Mouse (Mus musculus) v-Abl transformed pro-B cells (cell line): ENCODE measurements around the gene Hsdl2.

Experiments
- in situ Hi-C, 2 experiments: fragments of 400-800 bp; cut with MboI; formaldehyde crosslinking; loops; one replicate each; pipeline ENCODE4 v1.15.1; 2025; ENCODE audit not compliant: unreplicated experiment in 2 of 2

The Hsdl2 gene

GRCm38 (mm10) chr4:59619611-59620245, 38.4 kb downstream of the Hsdl2 start:
- in situ Hi-C loops: loop anchor here (5.0 to 25.0 kb wide), 5 partner anchors 115 to 1807 kb away; no protein-coding TSS in a partner anchor

GRCm38 (mm10) chr4:59625676-59625997, 44.3 kb downstream of the Hsdl2 start:
- in situ Hi-C loops: no loop called here

- in situ Hi-C loops: no loop called here
These were observed 44.9 kb downstream of the Hsdl2 start, which contains the start of gene E130308A19Rik for GRCm38 (mm10) chr4:59625998-59626910. Gene E130308A19Rik, plus strand, starts transcription at chr4:59626211.

- in situ Hi-C loops: no loop called here
These were observed 46.9 kb downstream of the Hsdl2 start for GRCm38 (mm10) chr4:59628255-59628654.

GRCm38 (mm10) chr4:59629076-59629874, 47.9 kb downstream of the Hsdl2 start:
- in situ Hi-C loops: no loop called here

GRCm38 (mm10) chr4:59630122-59630521, 48.8 kb downstream of the Hsdl2 start:
- in situ Hi-C loops: no loop called here

GRCm38 (mm10) chr4:59634532-59634931, 53.2 kb downstream of the Hsdl2 start:
- in situ Hi-C loops: no loop called here

GRCm38 (mm10) chr4:59639163-59639562, 57.8 kb downstream of the Hsdl2 start:
- in situ Hi-C loops: loop anchor here in 1 of 2 experiments (5.0 kb wide), 1 partner anchor 38 kb away; no protein-coding TSS in a partner anchor

- in situ Hi-C loops: no loop called here
These were observed 59.4 kb downstream of the Hsdl2 start for GRCm38 (mm10) chr4:59640720-59641119.

GRCm38 (mm10) chr4:59642039-59642438, 60.7 kb downstream of the Hsdl2 start:
- in situ Hi-C loops: no loop called here

GRCm38 (mm10) chr4:59642657-59643056, 61.3 kb downstream of the Hsdl2 start:
- in situ Hi-C loops: no loop called here

- in situ Hi-C loops: no loop called here
These were observed 63.1 kb downstream of the Hsdl2 start for GRCm38 (mm10) chr4:59644431-59644830.

- in situ Hi-C loops: no loop called here
These were observed 63.6 kb downstream of the Hsdl2 start for GRCm38 (mm10) chr4:59644992-59645391.

GRCm38 (mm10) chr4:59645610-59646009, 64.2 kb downstream of the Hsdl2 start:
- in situ Hi-C loops: no loop called here

- in situ Hi-C loops: no loop called here
These were observed 64.8 kb downstream of the Hsdl2 start for GRCm38 (mm10) chr4:59646020-59646696.

- in situ Hi-C loops: no loop called here
These were observed 67.8 kb downstream of the Hsdl2 start for GRCm38 (mm10) chr4:59649119-59649518.

- in situ Hi-C loops: no loop called here
These were observed 70.9 kb downstream of the Hsdl2 start for GRCm38 (mm10) chr4:59652166-59652681.

- in situ Hi-C loops: no loop called here
These were observed 74.8 kb downstream of the Hsdl2 start for GRCm38 (mm10) chr4:59656061-59656642.

- in situ Hi-C loops: no loop called here
These were observed 80.8 kb downstream of the Hsdl2 start for GRCm38 (mm10) chr4:59662163-59662562.

- in situ Hi-C loops: no loop called here
These were observed 82.1 kb downstream of the Hsdl2 start for GRCm38 (mm10) chr4:59663451-59663850.
